Mouse (Mus musculus) hindbrain, embryonic 13.5 days (tissue): Measurements from ENCODE around the gene Hrh3. TPM values are rescaled to one million over a fixed set of nuclear protein-coding genes. Genes with fewer than 3 reads are reported as not detected.

ENCODE experiments used
- ATAC-seq: fragments of 200-750 bp; cut with Nextera tagmentation; 2 replicates; pipeline ENCODE4 v1.8.0; 2017; ENCODE audit warnings: moderate TSS enrichment; ENCODE audit not compliant: low FRiP score
- H3K27ac ChIP-seq: fragments of 300-500 bp; sonication (generic); 2 replicates; pipeline ENCODE4 v1.5.1; 2015; ENCODE audit warnings: inconsistent platforms, mild to moderate bottlenecking, moderate library complexity
- H3K27me3 ChIP-seq: fragments of 300-500 bp; sonication (generic); 2 replicates; pipeline ENCODE4 v1.6.1; 2015; ENCODE audit warnings: mild to moderate bottlenecking, inconsistent platforms
- H3K36me3 ChIP-seq: fragments of 300-500 bp; sonication (generic); 2 replicates; pipeline ENCODE4 v1.6.1; 2015; ENCODE audit warnings: mild to moderate bottlenecking, inconsistent platforms
- H3K4me1 ChIP-seq: fragments of 300-500 bp; sonication (generic); replicated peaks from 2 replicates; pipeline ENCODE4 v1.6.1; 2015; ENCODE audit warnings: inconsistent platforms
- H3K4me2 ChIP-seq: fragments of 300-500 bp; sonication (generic); 2 replicates; pipeline ENCODE4 v1.6.1; 2015; ENCODE audit warnings: inconsistent platforms, mild to moderate bottlenecking, moderate library complexity
- H3K4me3 ChIP-seq: fragments of 300-500 bp; sonication (generic); 2 replicates; pipeline ENCODE4 v1.5.1; 2015; ENCODE audit warnings: mild to moderate bottlenecking, inconsistent platforms
- H3K9ac ChIP-seq: fragments of 300-500 bp; sonication (generic); 2 replicates; pipeline ENCODE4 v1.6.1; 2015; ENCODE audit warnings: mild to moderate bottlenecking, inconsistent platforms
- H3K9me3 ChIP-seq: fragments of 300-500 bp; sonication (generic); 2 replicates; pipeline ENCODE4 v1.6.1; 2016; ENCODE audit warnings: inconsistent platforms
- WGBS: fragments of 180-500 bp; shearing (Covaris S2); methylation state at CpG from one replicate; pipeline ENCODE4 v1.1.7; 2015; 5-methylcytosine and 5-hydroxymethylcytosine counted together
- polyA plus RNA-seq: library from polyadenylated mRNA; unstranded; fragments of >200 nt; fragmentation: Nextera tagmentation; extraction: Ambion mirVana; gene quantifications from 2 replicates; pipeline ENCODE4 v1.2.1, GENCODE M21; 2015

The Hrh3 gene
- polyA plus RNA-seq, 1 experiment from 2014 or later = 3.1 TPM

- Histone ChIP-seq H3K9me3 (no peaks in the 10 kb centered on the region), H3K4me1 (no peaks in the 10 kb centered on the region), H3K4me2 (no peak overlapping the region), H3K27me3 (no peaks in the 10 kb centered on the region), H3K27ac (no peak overlapping the region), H3K4me3 (no peak overlapping the region), H3K9ac (no peak overlapping the region), H3K36me3 (peaks cover 52% of the 10 kb centered on the region)
- no peak for ATAC-seq
- 81% methylated on average over 3 of the region's 3 CpGs for WGBS
Observed at GRCm38 (mm10) chr2:180077622-180078021, 26.7 kb downstream of the Hrh3 start.

DNA sequence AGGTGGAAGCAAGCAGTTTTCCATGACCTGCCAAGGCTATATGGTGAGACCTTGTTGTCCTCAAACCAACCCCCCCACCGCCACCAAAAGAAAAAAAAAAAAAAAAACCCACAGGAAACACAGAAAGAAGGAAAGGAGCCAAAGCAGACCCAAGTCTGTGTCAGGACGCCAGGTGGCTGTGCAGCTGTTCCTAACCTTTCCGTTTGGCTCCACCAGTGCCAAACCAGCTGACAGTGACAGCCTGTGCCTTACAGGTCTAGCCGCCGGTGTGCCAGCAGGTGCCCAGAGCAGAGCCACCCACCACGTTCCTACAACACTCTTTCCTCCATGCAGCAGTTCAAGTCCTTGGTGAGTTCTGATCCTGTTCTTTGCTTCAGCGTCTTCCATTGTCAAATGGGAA, 31.4 kb downstream of the Hrh3 start:
- H3K27me3 ChIP-seq = no peaks in the 10 kb centered on the region
- no peak for ATAC-seq
- WGBS = 86% methylated on average over 7 of the region's 7 CpGs

DNA sequence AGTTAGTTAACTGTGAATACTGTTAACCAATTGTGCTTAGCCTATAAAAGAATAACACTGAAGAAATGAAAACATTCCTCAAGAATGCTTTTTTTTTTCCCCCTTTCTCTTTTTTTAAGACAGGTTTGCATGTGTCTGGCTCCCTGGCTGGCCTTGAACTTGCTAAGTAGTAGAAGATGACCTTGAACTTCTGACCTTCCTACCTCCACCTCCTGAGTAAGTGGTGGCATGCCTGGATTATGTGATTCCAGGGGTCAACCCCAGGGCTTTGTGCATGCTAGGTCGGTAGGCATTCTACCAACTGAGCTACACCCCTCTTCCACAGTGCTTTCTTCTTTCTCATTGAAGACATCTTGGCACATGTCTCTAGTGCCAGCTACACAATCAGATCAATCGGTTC, 32.6 kb downstream of the Hrh3 start:
- no peaks in the 10 kb centered on the region for H3K27me3 ChIP-seq
- ATAC-seq = no peak
- no peak overlapping the region for H3K4me3 ChIP-seq
- peaks cover 26% of the 10 kb centered on the region for H3K36me3 ChIP-seq
- H3K4me1 ChIP-seq = peaks cover 18% of the 10 kb centered on the region
- H3K4me2 ChIP-seq = no peak overlapping the region
- no peaks in the 10 kb centered on the region for H3K9me3 ChIP-seq
- no peak overlapping the region for H3K27ac ChIP-seq
- H3K9ac ChIP-seq = no peak overlapping the region
- 85% methylated on average over 2 of the region's 2 CpGs for WGBS

More for the DNA sequence above, 31.4 kb downstream of the Hrh3 start:
- Histone ChIP-seq H3K9me3 (no peaks in the 10 kb centered on the region), H3K4me1 (peaks cover 18% of the 10 kb centered on the region), H3K36me3 (peaks cover 27% of the 10 kb centered on the region), H3K4me2 (no peak overlapping the region), H3K27ac (no peak overlapping the region), H3K4me3 (no peak overlapping the region), H3K9ac (no peak overlapping the region)

DNA sequence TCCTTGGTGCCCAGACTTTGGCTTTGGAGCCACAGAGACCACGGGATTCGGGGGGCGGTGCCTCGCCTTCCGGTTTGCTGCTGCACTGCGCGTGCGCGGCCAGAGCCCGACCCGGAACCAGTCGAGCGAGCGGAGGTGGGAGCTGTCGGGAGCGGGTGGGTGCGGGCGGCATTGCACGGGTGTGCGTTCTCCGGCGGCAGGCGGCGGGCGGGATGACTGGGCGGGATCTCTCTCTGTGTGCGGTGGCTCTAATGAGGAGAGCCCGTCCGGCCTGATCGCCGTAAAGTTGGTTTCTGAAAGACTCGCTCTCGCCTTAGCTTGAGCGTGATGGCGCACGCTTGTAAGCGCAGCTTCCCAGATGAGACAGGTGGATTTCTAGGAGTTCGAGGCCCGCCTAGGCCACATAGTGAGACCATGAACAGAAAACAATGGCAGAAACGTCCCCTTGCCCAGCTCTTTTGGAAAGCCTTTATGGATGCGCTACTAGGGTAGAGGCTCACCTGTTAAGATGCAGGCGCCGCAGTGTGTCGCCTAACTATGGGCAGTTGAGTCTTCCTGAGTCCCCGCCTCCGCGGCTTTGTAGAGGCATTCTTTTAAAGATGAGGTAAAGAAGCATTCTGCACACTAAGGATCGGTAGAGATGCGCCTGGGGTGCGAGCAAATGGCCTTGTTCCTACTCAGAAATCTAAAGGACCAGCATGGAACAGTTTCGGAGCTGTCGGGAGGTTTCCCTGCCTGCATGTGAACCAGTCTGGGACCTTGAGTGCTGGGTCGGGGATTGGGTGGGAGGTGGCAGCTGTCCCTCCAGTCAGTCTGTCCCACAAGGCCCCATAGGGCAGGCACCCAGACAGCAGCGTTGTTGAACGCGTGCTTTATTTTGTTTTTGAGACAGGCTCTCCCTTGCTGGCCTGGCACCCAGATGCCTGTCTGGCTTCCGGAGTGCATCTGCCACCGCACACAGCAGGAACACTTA, 33.5 kb downstream of the Hrh3 start, which contains the start of gene Mtg2:
Gene Mtg2 (plus strand): TSS at position 108 of the 973 bp plus-strand sequence.
- Histone ChIP-seq H3K27ac (peak within 1 kb of the TSS; percentile 90), H3K4me2 (peak within 1 kb of the TSS; percentile 88), H3K9ac (peak within 1 kb of the TSS; percentile 84), H3K4me1 (peaks cover 18% of the 10 kb centered on the region), H3K9me3 (no peaks in the 10 kb centered on the region), H3K27me3 (no peaks in the 10 kb centered on the region), H3K4me3 (peak within 1 kb of the TSS; percentile 69), H3K36me3 (peaks cover 26% of the 10 kb centered on the region)
- whole genome bisulfite sequencing = 5% methylated on average over 55 of the region's 58 CpGs
- peak; percentile 96 for ATAC-seq

DNA sequence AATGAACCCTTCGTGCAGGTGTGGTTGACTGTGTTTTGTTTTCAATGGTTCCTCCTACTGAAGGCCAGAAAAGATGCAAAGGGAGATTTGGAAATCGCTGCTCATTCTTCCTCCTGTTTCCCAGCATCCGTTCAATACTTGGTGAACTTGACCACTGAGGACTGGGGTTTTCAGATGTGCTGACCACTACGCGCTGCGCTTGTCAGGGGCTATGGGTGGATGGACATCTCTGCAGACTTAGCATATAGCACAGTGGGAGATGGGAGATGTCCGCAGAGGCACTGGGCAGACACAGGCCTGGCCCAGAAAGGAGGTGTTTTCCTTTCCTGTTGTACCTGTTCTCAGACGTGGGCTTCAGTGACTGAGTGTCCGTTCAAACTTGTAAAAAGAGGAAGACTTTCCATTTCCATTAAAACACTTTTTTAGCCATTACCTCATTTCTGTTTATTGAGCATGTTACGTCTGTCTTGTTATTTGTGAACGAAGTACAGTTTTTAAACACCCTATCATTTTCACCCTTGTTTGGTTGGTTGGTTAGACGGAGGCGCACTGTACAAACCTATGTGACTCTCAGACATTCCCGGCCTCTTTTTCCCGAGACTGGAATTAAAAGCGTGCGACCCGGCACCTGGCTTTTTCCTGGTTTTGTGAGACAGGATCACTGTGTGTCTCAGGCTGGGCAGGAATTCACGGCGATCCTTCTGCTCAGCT, 34.4 kb downstream of the Hrh3 start:
- Histone ChIP-seq H3K9me3 (no peaks in the 10 kb centered on the region), H3K27me3 (no peaks in the 10 kb centered on the region), H3K27ac (peak overlapping the region; percentile 90), H3K36me3 (peaks cover 32% of the 10 kb centered on the region), H3K4me1 (peaks cover 18% of the 10 kb centered on the region), H3K9ac (peak overlapping the region; percentile 84), H3K4me2 (peak overlapping the region; percentile 88), H3K4me3 (peak overlapping the region; percentile 69)
- WGBS = 36% methylated on average over 20 of the region's 20 CpGs
- peak; percentile 77 for ATAC-seq

GRCm38 (mm10) chr2:180063338-180064131, 40.8 kb downstream of the Hrh3 start:
- WGBS = 97% methylated on average over 11 of the region's 11 CpGs
- Histone ChIP-seq H3K27me3 (no peaks in the 10 kb centered on the region), H3K27ac (no peak overlapping the region), H3K9ac (no peak overlapping the region), H3K4me3 (no peak overlapping the region), H3K9me3 (no peaks in the 10 kb centered on the region), H3K4me2 (no peak overlapping the region), H3K4me1 (no peaks in the 10 kb centered on the region), H3K36me3 (peaks cover 84% of the 10 kb centered on the region)
- no peak for ATAC-seq

GRCm38 (mm10) chr2:180053001-180053400, 51.3 kb downstream of the Hrh3 start:
- ATAC-seq = no peak
- no peaks in the 10 kb centered on the region for H3K27me3 ChIP-seq
- H3K4me3 ChIP-seq = no peak overlapping the region
- WGBS = 95% methylated on average over 9 of the region's 9 CpGs
- H3K4me1 ChIP-seq = peaks cover 15% of the 10 kb centered on the region
- no peak overlapping the region for H3K27ac ChIP-seq
- peaks cover 63% of the 10 kb centered on the region for H3K36me3 ChIP-seq
- no peak overlapping the region for H3K9ac ChIP-seq
- no peaks in the 10 kb centered on the region for H3K9me3 ChIP-seq
- no peak overlapping the region for H3K4me2 ChIP-seq

GRCm38 (mm10) chr2:180051986-180052733, 52.1 kb downstream of the Hrh3 start:
- no peaks in the 10 kb centered on the region for H3K9me3 ChIP-seq
- no peak overlapping the region for H3K4me3 ChIP-seq
- H3K9ac ChIP-seq = no peak overlapping the region
- WGBS = 89% methylated on average over 14 of the region's 14 CpGs
- peaks cover 15% of the 10 kb centered on the region for H3K4me1 ChIP-seq
- no peak; the same call in 1 of the 2 replicates for ATAC-seq
- H3K27ac ChIP-seq = no peak overlapping the region
- H3K36me3 ChIP-seq = peaks cover 60% of the 10 kb centered on the region
- H3K4me2 ChIP-seq = no peak overlapping the region
- H3K27me3 ChIP-seq = no peaks in the 10 kb centered on the region

DNA sequence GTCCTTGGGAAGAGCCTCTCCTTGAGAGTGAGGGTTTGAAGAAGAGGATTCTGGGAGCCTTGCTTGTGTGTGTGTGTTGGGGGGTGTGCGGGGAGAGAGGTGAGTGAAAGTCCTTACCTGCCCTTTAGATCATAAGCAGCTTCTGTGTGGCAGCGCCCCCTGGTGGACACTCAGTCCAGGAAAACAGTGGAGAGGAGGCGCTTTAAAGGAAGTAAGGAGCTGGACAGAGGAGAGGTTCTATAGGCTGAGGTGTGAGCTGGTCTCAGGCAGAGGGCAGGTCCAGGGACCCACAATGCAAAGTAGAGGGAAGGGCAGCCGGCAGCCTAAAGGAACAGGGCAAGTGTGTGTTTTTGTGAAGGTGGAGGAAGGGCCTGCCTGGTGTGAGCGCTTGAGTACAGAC, 53.3 kb downstream of the Hrh3 start:
- no peaks in the 10 kb centered on the region for H3K27me3 ChIP-seq
- no peak overlapping the region for H3K4me3 ChIP-seq
- ATAC-seq = no peak
- 26% methylated on average over 5 of the region's 5 CpGs for WGBS
- H3K9me3 ChIP-seq = no peaks in the 10 kb centered on the region
- no peak overlapping the region for H3K4me2 ChIP-seq
- no peak overlapping the region; the same call in 1 of the 2 replicates for H3K27ac ChIP-seq
- H3K9ac ChIP-seq = no peak overlapping the region
- H3K36me3 ChIP-seq = peaks cover 60% of the 10 kb centered on the region
- peaks cover 17% of the 10 kb centered on the region for H3K4me1 ChIP-seq
